Mouse (Mus musculus) CH12.LX (cell line): ENCODE measurements around the gene Rbm6. TPM values are rescaled to one million over a fixed set of nuclear protein-coding genes. Genes with fewer than 3 reads are reported as not detected.

Experiments used
- DNase-seq: peaks from one replicate; pipeline ENCODE4 v3.0.0-alpha.2; 2013; ENCODE audit errors: extremely low read depth
- H3K27ac ChIP-seq: 2 replicates; pipeline ENCODE4 v1.5.1; 2012; ENCODE audit warnings: low read depth, mild to moderate bottlenecking, control low read depth, moderate library complexity; ENCODE audit not compliant: insufficient read depth
- H3K27me3 ChIP-seq: replicated peaks from 2 replicates; pipeline ENCODE3; 2012; ENCODE audit warnings: inconsistent platforms
- H3K36me3 ChIP-seq, 2 experiments: replicated peaks in 1 of 2; 2 replicates each; pipeline versions ENCODE3 to v1.6.1; 2012; ENCODE audit warnings: inconsistent platforms in 1 of 2, low read length in 1 of 2, mild to moderate bottlenecking in 1 of 2, mixed read lengths in 1 of 2, moderate library complexity in 1 of 2; ENCODE audit not compliant: control insufficient read depth in 1 of 2, insufficient read depth in 1 of 2
- H3K4me1 ChIP-seq, 2 experiments: 2 replicates each; pipeline ENCODE4 v1.6.1; 2012; ENCODE audit warnings: inconsistent platforms in 1 of 2, moderate library complexity in 1 of 2; ENCODE audit not compliant: insufficient read depth in 2 of 2, control insufficient read depth in 1 of 2
- H3K4me2 ChIP-seq: 2 replicates; pipeline ENCODE4 v1.6.1; 2012; ENCODE audit warnings: low read depth, mild to moderate bottlenecking, control low read depth; ENCODE audit not compliant: poor library complexity, insufficient read depth, severe bottlenecking
- H3K4me3 ChIP-seq, 3 experiments: fragments of 150-350 bp in 1 of 3; sonication (generic) in 1 of 3; replicated peaks in 1 of 3; 2 replicates each; pipeline versions ENCODE3 to v1.5.1; 2011 to 2012; ENCODE audit warnings: low read depth in 2 of 3, low read length in 2 of 3, mild to moderate bottlenecking in 2 of 3, moderate library complexity in 2 of 3, control low read depth in 1 of 3, improper control_type of control experiment in 1 of 3, inconsistent platforms in 1 of 3, mixed read lengths in 1 of 3; ENCODE audit not compliant: poor library complexity in 1 of 3
- H3K79me2 ChIP-seq: replicated peaks from 2 replicates; pipeline ENCODE4 v1.6.1; 2012; ENCODE audit warnings: mild to moderate bottlenecking, moderate library complexity; ENCODE audit not compliant: control insufficient read depth, poor library complexity, insufficient read depth, severe bottlenecking; ENCODE audit errors: extremely low read depth
- H3K9ac ChIP-seq: 2 replicates; pipeline ENCODE4 v1.6.1; 2012; ENCODE audit warnings: low read depth, mild to moderate bottlenecking, control low read depth, moderate library complexity; ENCODE audit not compliant: insufficient read depth
- H3K9me3 ChIP-seq: replicated peaks from 2 replicates; pipeline ENCODE3; 2012; ENCODE audit warnings: low read length, inconsistent platforms, mixed read lengths
- E2F4 ChIP-seq: IDR thresholded peaks from 2 replicates; pipeline ENCODE4 v1.6.1; 2011; ENCODE audit warnings: low read depth, low read length, improper control_type of control experiment; ENCODE audit not compliant: insufficient replicate concordance
- EP300 ChIP-seq: IDR thresholded peaks from 2 replicates; pipeline ENCODE4 v1.6.1; 2011; ENCODE audit warnings: low read length, improper control_type of control experiment
- ETS1 ChIP-seq: conservative IDR thresholded peaks from 2 replicates; pipeline ENCODE4 v1.6.1; 2012; ENCODE audit warnings: low read depth, mild to moderate bottlenecking, inconsistent platforms, low read length, improper control_type of control experiment, moderate library complexity
- GABPA ChIP-seq: IDR thresholded peaks from 2 replicates; pipeline ENCODE4 v1.6.1; 2012; ENCODE audit warnings: low read depth, low read length, improper control_type of control experiment, inconsistent platforms; ENCODE audit not compliant: insufficient replicate concordance
- HCFC1 ChIP-seq: IDR thresholded peaks from 2 replicates; pipeline ENCODE4 v1.6.1; 2012; ENCODE audit warnings: low read depth, mild to moderate bottlenecking, inconsistent platforms, low read length, improper control_type of control experiment
- IRF4 ChIP-seq: IDR thresholded peaks from 2 replicates; pipeline ENCODE4 v1.6.1; 2014; ENCODE audit warnings: low read depth, mild to moderate bottlenecking, inconsistent platforms, low read length, improper control_type of control experiment
- KAT2A ChIP-seq: IDR thresholded peaks from 2 replicates; pipeline ENCODE4 v1.6.1; 2012; ENCODE audit warnings: low read length, improper control_type of control experiment, inconsistent platforms; ENCODE audit not compliant: insufficient replicate concordance
- MAZ ChIP-seq: IDR thresholded peaks from 2 replicates; pipeline ENCODE4 v1.6.1; 2012; ENCODE audit warnings: low read depth, mild to moderate bottlenecking, inconsistent platforms, low read length, improper control_type of control experiment, moderate library complexity
- MEF2A ChIP-seq: IDR thresholded peaks from 2 replicates; pipeline ENCODE4 v1.6.1; 2014; ENCODE audit warnings: low read depth, mild to moderate bottlenecking, inconsistent platforms, low read length, improper control_type of control experiment, borderline replicate concordance
- MXI1 ChIP-seq: IDR thresholded peaks from 2 replicates; pipeline ENCODE4 v1.6.1; 2011; ENCODE audit warnings: mild to moderate bottlenecking, low read depth, low read length, improper control_type of control experiment
- MYC ChIP-seq: IDR thresholded peaks from 2 replicates; pipeline ENCODE4 v1.6.1; 2011; ENCODE audit warnings: low read depth, mild to moderate bottlenecking, improper control_type of control experiment, low read length
- NRF1 ChIP-seq: IDR thresholded peaks from 2 replicates; pipeline ENCODE4 v1.6.1; 2014; ENCODE audit warnings: low read depth, mild to moderate bottlenecking, inconsistent platforms, low read length, improper control_type of control experiment, moderate library complexity
- POLR2A ChIP-seq: IDR thresholded peaks from 2 replicates; pipeline ENCODE4 v1.6.1; 2011; ENCODE audit warnings: low read depth, mild to moderate bottlenecking, improper control_type of control experiment, low read length
- RCOR1 ChIP-seq: conservative IDR thresholded peaks from 2 replicates; pipeline ENCODE4 v1.6.1; 2012; ENCODE audit warnings: low read depth, mild to moderate bottlenecking, inconsistent platforms, low read length, improper control_type of control experiment
- SMC3 ChIP-seq: IDR thresholded peaks from 2 replicates; pipeline ENCODE4 v1.6.1; 2011; ENCODE audit warnings: low read depth, low read length, improper control_type of control experiment
- TBP ChIP-seq: conservative IDR thresholded peaks from 2 replicates; pipeline ENCODE4 v1.6.1; 2011; ENCODE audit warnings: low read depth, low read length, improper control_type of control experiment
- USF2 ChIP-seq: conservative IDR thresholded peaks from 2 replicates; pipeline ENCODE4 v1.6.1; 2011; ENCODE audit warnings: low read depth, low read length, improper control_type of control experiment
- ZC3H11A ChIP-seq: IDR thresholded peaks from 2 replicates; pipeline ENCODE4 v1.6.1; 2012; ENCODE audit warnings: low read depth, mild to moderate bottlenecking, inconsistent platforms, low read length, improper control_type of control experiment
- ZKSCAN1 ChIP-seq: IDR thresholded peaks from 2 replicates; pipeline ENCODE4 v1.6.1; 2012; ENCODE audit warnings: low read depth, inconsistent platforms, low read length, improper control_type of control experiment, borderline replicate concordance
- ZNF384 ChIP-seq: IDR thresholded peaks from 2 replicates; pipeline ENCODE4 v1.6.1; 2012; ENCODE audit warnings: low read depth, low read length, improper control_type of control experiment, inconsistent platforms
- dilution Hi-C: fragments of 300-500 bp; cut with MboI; formaldehyde crosslinking; loops from 2 replicates; pipeline ENCODE4 v1.14.3; 2020; ENCODE audit warnings: low sequenced_read_pairs; ENCODE audit not compliant: extremely low pct_unique_long_range_greater_than_20kb, extremely low pct_ligation_motif_present
- in situ Hi-C: fragments of 300-500 bp; cut with MboI; formaldehyde crosslinking; loops from 3 replicates; pipeline ENCODE4 v1.14.3; 2019; ENCODE audit warnings: low sequenced_read_pairs, low pct_ligation_motif_present, low pct_unique_long_range_greater_than_20kb, mixed read lengths
- polyA plus RNA-seq: library from polyadenylated mRNA; unstranded; fragments of >175 nt; gene quantifications from 2 replicates; pipeline ENCODE4 v1.2.1, GENCODE M21; 2012; ENCODE audit warnings: low read depth; ENCODE audit not compliant: insufficient read length
- total RNA-seq, 2 experiments: library from RNA; depleted of rRNA; stranded (reverse); fragments of 300-350 nt in 1 of 2; fragments of >200 nt in 1 of 2; gene quantifications; 2 replicates each; pipeline ENCODE4 v1.2.3; 2012 to 2014

The Rbm6 gene
- total and polyA plus RNA-seq, 3 experiments, result 39.1 to 56.6 (median 43.3) TPM

DNA sequence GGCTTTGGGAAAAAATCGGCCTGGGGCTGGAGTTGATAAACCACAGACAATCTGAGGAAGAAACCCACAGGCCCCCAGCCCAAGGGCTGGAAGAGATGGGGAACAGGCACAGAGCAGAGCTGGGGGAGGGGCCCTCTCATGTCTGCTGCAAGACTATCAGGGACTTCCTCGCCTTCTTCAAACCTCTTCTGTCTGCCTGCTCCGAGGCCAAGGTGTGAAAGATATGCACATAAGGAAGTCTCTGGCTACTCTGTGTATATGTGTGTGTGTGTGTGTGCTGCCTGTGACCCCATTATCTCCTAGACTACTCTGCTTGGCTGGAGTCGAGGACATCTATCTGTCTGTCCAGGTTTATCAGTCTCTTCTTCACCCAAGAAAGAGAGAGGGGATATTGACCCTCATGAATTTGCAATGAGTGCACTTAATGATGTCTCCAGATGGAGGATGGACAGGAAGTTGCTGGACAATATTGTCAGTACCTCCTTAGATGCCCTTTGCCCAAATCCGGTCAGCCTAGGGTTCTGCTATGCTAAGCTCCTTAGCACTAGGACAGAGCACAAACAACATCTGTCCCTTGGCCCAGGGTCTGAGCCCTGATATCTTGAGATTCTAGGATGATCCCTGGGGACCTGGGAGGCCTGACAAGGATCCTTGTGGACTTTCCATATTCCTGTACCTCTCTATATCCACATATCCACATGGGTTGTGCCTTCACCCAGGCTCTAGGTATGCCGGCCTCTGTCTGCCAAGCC lies 143.9 kb downstream of the Rbm6 start:
- TF ChIP-seq MEF2A (no peak), HCFC1 (no peak), E2F4 (no peak), IRF4 (no peak), NRF1 (no peak)
- H3K4me2 ChIP-seq, result no peak overlapping the region
- no peak for DNase-seq
- no peak overlapping the region for H3K27ac ChIP-seq
- no peaks in the 10 kb centered on the region for H3K9me3 ChIP-seq
- in situ Hi-C loops, result no loop called here
- no peak overlapping the region for H3K4me3 ChIP-seq
- peaks cover 70% of the 10 kb centered on the region for H3K27me3 ChIP-seq
- H3K79me2 ChIP-seq, result no peaks in the 10 kb centered on the region
- dilution Hi-C loops, result no loop called here
- 0 out of 4 replicates have a peak, but pooled peaks cover 0 to 3% of the 10 kb centered on the region in 2 experiments for H3K4me1 ChIP-seq
- H3K36me3 ChIP-seq, result no peaks in the 10 kb centered on the region
- H3K9ac ChIP-seq, result no peak overlapping the region

DNA sequence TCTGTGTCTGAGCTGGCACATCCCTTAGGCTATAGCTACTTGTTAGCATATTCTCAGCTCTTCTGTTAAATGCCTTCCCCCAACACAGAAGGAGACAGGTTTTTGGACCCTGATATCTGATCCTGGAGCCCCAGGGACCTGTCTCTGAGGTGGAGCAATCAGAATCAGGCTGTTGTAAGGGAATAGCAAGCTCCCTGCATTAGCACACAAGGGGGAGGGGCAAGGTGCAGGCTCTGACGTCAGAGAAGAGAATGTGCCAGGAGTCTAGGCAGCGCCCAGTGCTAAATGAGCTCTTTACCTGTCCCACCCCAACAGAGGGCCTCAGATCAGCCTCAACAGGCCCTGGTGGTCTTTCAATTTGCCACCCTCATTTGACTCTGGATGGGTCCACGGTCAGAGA lies 146.0 kb downstream of the Rbm6 start:
- no peak overlapping the region for H3K9ac ChIP-seq
- peaks cover 0 to 8% of the 10 kb centered on the region in 2 experiments; a peak in 1 of 4 replicates for H3K4me1 ChIP-seq
- no peaks in the 10 kb centered on the region for H3K9me3 ChIP-seq
- in situ Hi-C loops (no loop called here), dilution Hi-C loops (no loop called here)
- H3K4me3 ChIP-seq, result no peak overlapping the region
- no peak for DNase-seq
- no peak overlapping the region for H3K4me2 ChIP-seq
- peaks cover 80% of the 10 kb centered on the region for H3K27me3 ChIP-seq
- no peaks in the 10 kb centered on the region for H3K79me2 ChIP-seq
- no peak overlapping the region for H3K27ac ChIP-seq
- no peak for TF ChIP-seq TBP
- TF ChIP-seq ZKSCAN1, result no peak
- TF ChIP-seq ZC3H11A, result no peak
- no peak for TF ChIP-seq MYC
- no peak for TF ChIP-seq EP300
- no peak for TF ChIP-seq ZNF384
- TF ChIP-seq SMC3, result no peak
- no peak for TF ChIP-seq MXI1
- TF ChIP-seq ETS1, result no peak
- no peak for TF ChIP-seq RCOR1
- no peak for TF ChIP-seq POLR2A
- no peak for TF ChIP-seq KAT2A
- no peak for TF ChIP-seq GABPA
- no peak for TF ChIP-seq MAZ
- no peak for TF ChIP-seq USF2
- H3K36me3 ChIP-seq, result no peaks in the 10 kb centered on the region
